Mouse (Mus musculus): ENCODE data around the gene Btbd35f20. TPM values are rescaled to one million over a fixed set of nuclear protein-coding genes. Genes with fewer than 3 reads are reported as not detected.
"Not testable (repeated sequence)": the region's sequence is repeated elsewhere in the genome, so short reads cannot be mapped to it uniquely, and the experiment has no call there.

Btbd35f20 gene
- total RNA-seq (2022) = not detected

GRCm38 (mm10) chrX:4291145-4291544, at the start of gene Btbd35f20:
Btbd35f20 (minus strand) TSS chrX:4291245.
- not testable (repeated sequence) for DNase-seq (ENCODE audit: low spot score in 2 of 2)

Other genes with a start within 250 kb of the Btbd35f20 start
- gene Btbd35f28, start 94.7 kb downstream of the Btbd35f20 start, total RNA-seq (2022) = not detected
- gene Btbd35f17, start 79.4 kb upstream of the Btbd35f20 start, total RNA-seq (2022) = not detected